Mouse (Mus musculus) heart, postnatal 36 days (tissue): ENCODE measurements around the gene Traf2. TPM values are rescaled to one million over a fixed set of nuclear protein-coding genes. Genes with fewer than 3 reads are reported as not detected.

ENCODE experiments used
- DNase-seq, 2 experiments: peaks; one replicate each; pipeline ENCODE4 v3.0.0; 2021 to 2022
- intact Hi-C: fragments of 180-260 bp; cut with DNase I; formaldehyde crosslinking; loops from one replicate; pipeline ENCODE4 v1.15.1; 2025
- total RNA-seq, 2 experiments: library from RNA; stranded (reverse); gene quantifications; 2 replicates each; pipeline ENCODE4 v1.2.3; 2021

Traf2 gene
- total RNA-seq: 10 to 100 TPM; 14.3 to 14.6 TPM

- peak; percentile 97 to 99 for DNase-seq
- intact Hi-C loops: no loop called here
These were observed at the start of gene Traf2 for GRCm38 (mm10) chr2:25546811-25547491. TSS of gene Traf2 (minus strand) at chr2:25546940.

- DNase-seq: no peak
- intact Hi-C loops: no loop called here
These were observed 45.1 kb upstream of the Traf2 start for GRCm38 (mm10) chr2:25591863-25592262.

GRCm38 (mm10) chr2:25588227-25588907 lies 41.6 kb upstream of the Traf2 start:
- no peak for DNase-seq
- intact Hi-C loops: no loop called here

- intact Hi-C loops: no loop called here
- no peak for DNase-seq
These were observed 40.5 kb upstream of the Traf2 start for GRCm38 (mm10) chr2:25587290-25587689.

GRCm38 (mm10) chr2:25585601-25586000 lies 38.9 kb upstream of the Traf2 start:
- DNase-seq: no peak
- intact Hi-C loops: no loop called here

GRCm38 (mm10) chr2:25584856-25585255 lies 38.1 kb upstream of the Traf2 start:
- intact Hi-C loops: no loop called here

GRCm38 (mm10) chr2:25584152-25584551 lies 37.4 kb upstream of the Traf2 start:
- no peak for DNase-seq

More at GRCm38 (mm10) chr2:25584856-25585255, 38.1 kb upstream of the Traf2 start:
- no peak for DNase-seq

GRCm38 (mm10) chr2:25583571-25583970 lies 36.8 kb upstream of the Traf2 start:
- intact Hi-C loops: no loop called here

More at GRCm38 (mm10) chr2:25584152-25584551, 37.4 kb upstream of the Traf2 start:
- intact Hi-C loops: no loop called here

GRCm38 (mm10) chr2:25583120-25583481 lies 36.4 kb upstream of the Traf2 start:
- intact Hi-C loops: no loop called here
- DNase-seq: no peak

More at GRCm38 (mm10) chr2:25583571-25583970, 36.8 kb upstream of the Traf2 start:
- DNase-seq: no peak

- DNase-seq: no peak
- intact Hi-C loops: no loop called here
These were observed 35.9 kb upstream of the Traf2 start for GRCm38 (mm10) chr2:25582466-25583119.

- intact Hi-C loops: no loop called here
- DNase-seq: no peak
These were observed 35.2 kb upstream of the Traf2 start for GRCm38 (mm10) chr2:25581901-25582301.

GRCm38 (mm10) chr2:25581294-25581864 lies 34.6 kb upstream of the Traf2 start, which contains the start of gene Ajm1:
TSS of gene Ajm1 (minus strand) at chr2:25581757.
- peak; percentile 58 to 73 for DNase-seq
- intact Hi-C loops: no loop called here

GRCm38 (mm10) chr2:25580621-25581101 lies 33.9 kb upstream of the Traf2 start:
- no peak for DNase-seq
- intact Hi-C loops: no loop called here

- intact Hi-C loops: no loop called here
- DNase-seq: no peak
These were observed 33.2 kb upstream of the Traf2 start for GRCm38 (mm10) chr2:25579737-25580460.

- intact Hi-C loops: no loop called here
- no peak for DNase-seq
These were observed 32.3 kb upstream of the Traf2 start for GRCm38 (mm10) chr2:25578796-25579736.

- DNase-seq: no peak
- intact Hi-C loops: no loop called here
These were observed 31.4 kb upstream of the Traf2 start for GRCm38 (mm10) chr2:25577951-25578795.

- no peak for DNase-seq
- intact Hi-C loops: no loop called here
These were observed 30.5 kb upstream of the Traf2 start for GRCm38 (mm10) chr2:25576965-25577891.
